Mouse (Mus musculus): Measurements from ENCODE around the gene Ap1s1. TPM values are rescaled to one million over a fixed set of nuclear protein-coding genes. Genes with fewer than 3 reads are reported as not detected.

The Ap1s1 gene
- polyA plus RNA-seq, 3 experiments from 2014 or later: 66.7 to 117 (median 68.0) TPM

DNA sequence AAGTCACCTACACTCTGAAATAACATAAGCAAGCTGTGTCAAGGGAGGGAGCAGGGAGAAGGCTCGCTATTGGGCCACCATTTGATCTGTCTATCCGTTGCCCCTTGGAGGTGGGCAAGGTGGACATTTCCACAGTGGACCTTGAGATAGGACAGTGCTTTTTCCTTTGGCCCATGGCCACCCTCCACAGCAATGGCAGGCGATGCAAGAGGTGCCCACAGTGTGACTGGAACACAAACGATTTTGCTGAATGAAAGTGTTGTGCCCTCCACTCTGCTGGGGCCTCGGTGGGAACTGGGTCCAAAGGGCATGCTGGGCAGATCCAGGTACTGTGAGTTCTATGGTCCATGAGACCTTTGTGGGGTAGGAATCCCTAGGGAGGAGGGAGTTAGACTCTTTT is 16.7 kb upstream of the Ap1s1 start:
- no peak for ATAC-seq

- ATAC-seq: no peak
These were observed 16.0 kb upstream of the Ap1s1 start for GRCm38 (mm10) chr5:137061809-137062481.

- no peak for ATAC-seq
These were observed 8.9 kb upstream of the Ap1s1 start for GRCm38 (mm10) chr5:137054873-137055272.

DNA sequence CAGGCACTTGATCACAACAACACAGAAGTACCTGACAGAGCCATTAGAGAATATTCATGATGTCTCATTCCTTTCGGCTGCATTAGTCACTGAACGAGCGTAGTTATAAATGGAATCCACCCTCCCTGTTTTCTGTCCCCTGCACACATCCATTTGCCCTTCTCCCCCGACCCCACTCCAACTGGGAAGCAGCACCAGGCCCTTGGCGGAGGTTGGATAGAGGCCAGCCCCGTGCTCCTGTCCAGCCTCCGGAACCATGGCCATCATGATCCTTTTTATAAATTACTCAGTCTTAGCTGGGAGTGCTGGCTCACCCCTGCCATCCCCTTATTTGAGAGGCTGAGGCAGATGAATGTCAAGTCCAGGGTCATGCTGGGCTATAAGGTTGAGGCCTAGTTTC is 8.4 kb upstream of the Ap1s1 start:
- ATAC-seq: no peak

DNA sequence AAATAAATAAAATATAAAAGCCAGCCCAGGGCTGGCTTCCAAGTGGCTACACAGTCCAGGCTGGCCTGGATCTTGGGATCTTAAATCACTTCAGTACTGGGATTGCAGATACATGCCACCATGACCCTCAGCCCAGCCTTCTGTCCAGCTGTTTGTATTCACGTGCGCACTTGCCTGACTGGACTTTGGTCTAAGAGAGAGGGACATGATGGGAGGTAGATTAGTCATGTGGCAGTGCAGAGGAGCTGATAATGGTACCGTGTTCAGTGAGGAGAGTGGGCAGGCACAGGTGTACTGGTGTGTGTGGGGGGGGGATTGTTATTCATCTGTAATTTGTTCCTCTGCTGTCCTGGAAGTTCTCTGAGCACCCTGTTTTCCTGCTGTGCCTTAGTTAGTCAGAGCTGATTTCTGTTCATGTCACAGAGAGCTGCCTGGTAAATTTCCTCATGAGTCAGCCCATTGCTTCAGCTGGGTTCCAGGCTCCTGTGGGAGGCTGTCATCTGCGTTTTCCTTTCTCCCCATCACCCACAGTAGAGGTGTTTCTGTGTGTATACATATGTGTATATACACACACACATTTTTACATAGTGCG is 6.1 kb upstream of the Ap1s1 start:
- no peak for ATAC-seq

DNA sequence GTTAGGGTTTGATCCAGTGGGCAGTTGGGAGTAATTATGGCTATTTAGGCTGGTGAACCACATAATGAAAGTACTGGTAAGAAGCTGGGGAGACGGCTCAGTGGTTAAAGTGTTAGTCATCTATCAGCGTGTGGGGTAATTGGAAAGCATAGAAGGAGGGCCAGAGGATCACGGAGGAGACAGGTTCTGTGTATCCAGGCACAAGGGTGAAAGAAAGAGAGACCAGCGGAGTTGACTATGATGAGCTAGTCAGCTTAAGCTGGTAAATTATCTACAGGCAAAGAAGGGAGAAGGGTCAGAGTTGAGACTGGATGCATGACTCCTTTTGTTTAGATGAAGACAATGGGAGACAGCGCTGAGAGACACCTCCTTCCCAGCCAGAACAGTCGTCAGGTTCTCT is 5.2 kb upstream of the Ap1s1 start:
- no peak for ATAC-seq

GRCm38 (mm10) chr5:137046991-137047390 is 1.1 kb upstream of the Ap1s1 start:
- ATAC-seq: no peak

GRCm38 (mm10) chr5:137046324-137046718 is 386 bp upstream of the Ap1s1 start:
- peak; percentile 22 for ATAC-seq

DNA sequence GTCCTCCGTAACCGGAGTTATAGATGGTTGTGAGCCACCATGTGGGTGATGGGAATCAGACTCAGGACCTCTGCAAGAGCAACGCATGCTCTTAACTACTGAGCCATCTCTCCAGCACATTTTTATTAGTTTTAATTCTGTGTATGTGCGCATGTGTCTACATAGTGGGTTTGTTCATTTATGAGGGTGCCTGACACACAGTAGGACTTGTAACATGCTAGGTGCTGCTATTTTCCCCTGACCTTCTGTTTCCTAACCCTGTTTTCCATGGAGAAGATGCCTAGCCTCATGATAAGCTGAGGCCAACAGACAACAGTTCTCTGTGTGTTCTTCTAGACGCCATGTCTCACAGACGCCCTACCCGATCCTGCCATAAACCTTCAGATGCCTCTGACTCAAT is 1.9 kb downstream of the Ap1s1 start:
- no peak for ATAC-seq

GRCm38 (mm10) chr5:137041442-137041841 is 4.5 kb downstream of the Ap1s1 start:
- no peak for ATAC-seq

DNA sequence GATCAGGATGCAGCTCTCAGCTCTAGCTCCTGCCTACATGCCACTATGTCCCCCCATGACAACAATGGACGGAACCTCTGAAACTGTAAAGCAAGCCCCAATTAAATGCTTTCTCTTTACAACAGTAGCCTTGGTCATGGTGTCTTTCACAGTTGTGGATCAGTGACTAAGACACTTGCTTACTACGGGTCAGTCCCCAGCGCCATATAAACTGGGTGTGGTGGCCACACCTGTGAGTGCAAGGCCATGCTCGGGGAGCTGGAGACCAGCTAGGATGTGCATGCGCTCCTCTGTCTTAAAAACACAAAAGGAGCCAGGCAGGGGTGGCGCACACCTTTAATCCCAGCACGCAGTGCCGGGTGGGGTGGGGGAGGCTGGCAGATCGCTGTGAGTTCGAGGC is 6.5 kb downstream of the Ap1s1 start:
- no peak for ATAC-seq

DNA sequence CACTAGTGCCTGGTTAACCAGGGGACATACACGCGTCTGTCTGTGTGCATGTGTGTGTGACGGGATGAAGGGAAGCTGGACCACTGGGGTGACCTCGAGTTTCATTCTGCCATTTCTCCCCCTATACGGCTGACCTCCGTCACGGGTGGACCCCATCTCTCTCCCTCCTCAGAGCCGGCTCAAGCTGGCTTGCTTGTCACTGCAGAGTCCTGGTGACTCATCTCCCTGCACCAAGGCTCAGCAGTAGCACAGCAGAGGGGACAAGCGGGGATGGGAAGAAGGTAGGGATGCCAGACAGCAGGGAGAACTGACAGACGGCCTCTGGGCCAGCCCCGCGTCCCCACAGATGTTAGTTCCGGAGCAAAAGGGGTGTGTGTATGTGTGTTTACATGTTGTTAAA is 9.7 kb downstream of the Ap1s1 start:
- no peak for ATAC-seq

DNA sequence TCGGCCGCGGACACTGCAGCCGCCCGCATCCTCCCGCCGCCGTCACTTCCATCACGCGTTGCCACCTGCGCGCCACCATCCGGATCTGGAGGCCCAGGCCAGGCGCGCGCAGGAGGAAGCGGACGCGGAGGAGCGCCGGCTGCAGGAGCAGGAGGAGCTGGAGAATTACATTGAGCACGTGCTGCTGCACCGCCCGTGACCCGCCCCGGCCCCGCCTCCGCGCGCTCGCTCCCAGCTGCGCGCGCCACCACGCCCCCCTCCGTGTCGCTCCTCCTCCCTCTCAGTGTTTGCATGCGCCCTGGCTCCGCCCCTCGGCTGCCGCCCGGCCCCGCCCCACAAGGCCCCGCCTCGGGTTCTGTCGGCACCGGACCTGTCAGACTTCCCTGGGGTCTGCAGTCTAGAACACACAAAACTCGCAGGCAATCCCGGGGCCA is 13.3 kb downstream of the Ap1s1 start:
- ATAC-seq: peak; percentile 77

DNA sequence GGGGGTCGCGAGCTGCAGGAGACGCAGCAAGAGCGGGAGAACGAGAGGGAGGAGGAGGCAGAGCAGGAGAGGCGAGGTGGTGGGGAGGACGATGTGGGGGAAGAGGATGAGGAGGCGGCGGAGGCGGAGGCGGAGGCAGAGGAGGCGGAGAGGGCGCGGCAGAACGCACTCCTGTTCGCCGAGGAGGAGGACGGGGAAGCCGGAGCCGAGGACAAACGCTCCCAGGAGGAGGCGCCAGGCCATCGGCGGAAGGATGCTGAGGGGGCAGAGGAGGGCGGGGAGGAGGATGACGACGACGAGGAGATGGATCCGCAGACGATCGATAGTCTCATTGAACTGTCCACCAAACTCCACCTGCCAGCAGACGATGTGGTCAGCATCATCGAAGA is 13.9 kb downstream of the Ap1s1 start:
- ATAC-seq: no peak

GRCm38 (mm10) chr5:137031076-137032032 is 14.6 kb downstream of the Ap1s1 start:
- no peak for ATAC-seq

DNA sequence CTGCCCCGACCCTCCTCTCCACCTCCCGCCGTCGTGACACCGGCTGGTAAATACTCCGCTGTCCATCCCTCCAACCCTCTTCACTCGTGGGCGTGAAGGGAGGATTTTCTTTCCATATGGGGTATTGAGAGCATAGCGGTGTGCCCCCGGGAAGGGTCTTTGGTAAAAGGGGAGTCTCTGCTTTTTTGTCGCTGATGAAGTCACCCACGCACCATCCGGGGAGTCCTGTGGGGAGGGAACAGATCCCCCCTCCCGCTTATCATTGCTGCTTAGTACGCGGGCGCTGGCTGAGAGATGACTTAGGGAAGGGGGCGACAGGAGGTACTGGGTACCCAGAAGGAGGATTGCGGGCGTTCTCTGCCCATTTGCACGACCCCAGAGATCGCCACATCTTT is 15.5 kb downstream of the Ap1s1 start:
- no peak for ATAC-seq

GRCm38 (mm10) chr5:137029643-137030415 is 16.1 kb downstream of the Ap1s1 start:
- peak; percentile 67 for ATAC-seq

GRCm38 (mm10) chr5:137029273-137029585 is 16.7 kb downstream of the Ap1s1 start:
- ATAC-seq: no peak

DNA sequence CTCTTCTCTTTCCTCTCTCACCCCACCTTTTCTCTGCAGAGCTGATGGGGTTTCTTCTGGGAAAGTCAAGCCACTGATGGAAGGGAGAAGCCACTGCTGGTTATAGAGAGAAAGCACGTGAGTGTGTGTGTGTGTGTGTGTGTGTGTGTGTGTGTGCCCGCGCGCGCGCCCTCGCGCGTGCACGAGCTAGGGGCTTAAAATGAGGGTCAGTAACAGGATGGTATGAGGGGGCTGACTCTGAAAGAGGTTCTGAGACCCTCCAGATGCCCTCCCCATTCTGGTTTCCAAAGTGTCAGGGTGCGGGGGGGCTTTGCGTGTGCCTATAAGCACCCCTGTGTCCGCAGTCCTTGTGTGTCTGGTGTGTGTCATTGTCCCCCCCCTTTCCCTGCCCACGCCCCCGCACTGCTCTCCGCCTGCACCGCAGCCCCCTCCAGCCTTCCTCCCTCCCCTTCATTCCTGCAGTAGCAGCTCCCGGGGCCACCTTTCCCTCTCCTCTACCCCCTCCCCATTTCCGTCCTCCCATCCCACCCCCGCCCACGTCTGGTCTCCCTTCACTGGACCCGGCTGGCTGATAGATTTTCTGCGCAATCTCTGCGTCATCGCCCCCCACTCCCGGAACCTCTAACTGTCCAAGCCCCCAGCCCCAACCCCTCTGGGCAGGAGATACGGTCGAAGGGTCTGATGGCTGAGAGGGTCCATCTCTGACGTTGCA is 17.2 kb downstream of the Ap1s1 start:
- ATAC-seq: no peak

GRCm38 (mm10) chr5:137026092-137026491 is 19.8 kb downstream of the Ap1s1 start, which contains the start of gene Vgf:
Vgf (plus strand) TSS chr5:137026392.
- no peak for ATAC-seq

GRCm38 (mm10) chr5:137025132-137025531 is 20.8 kb downstream of the Ap1s1 start:
- peak; percentile 76 for ATAC-seq

GRCm38 (mm10) chr5:137024318-137024717 is 21.6 kb downstream of the Ap1s1 start:
- no peak for ATAC-seq

Data from inflammation-experienced regulatory T-cells, adult 6 months (primary cell).